Mouse (Mus musculus) Patski (cell line): ENCODE measurements around the gene Prdm16. TPM values are rescaled to one million over a fixed set of nuclear protein-coding genes. Genes with fewer than 3 reads are reported as not detected.

Source experiments
- ATAC-seq: fragments of 100-300 bp; one replicate; pipeline ENCODE4 v1.8.0; 2021
- CTCF ChIA-PET: fragments of 350-600 bp; sonication (Branson Sonifier 250); formaldehyde crosslinking; loops from one replicate; lab custom pipeline; 2022; ENCODE audit warnings: inconsistent platforms; lab: Charles Lee
- POLR2A ChIA-PET: fragments of 350-600 bp; sonication (Branson Sonifier 250); formaldehyde crosslinking; loops from one replicate; lab custom pipeline; 2022; ENCODE audit warnings: antibody characterized with exemption, inconsistent platforms; lab: Charles Lee
- DNase-seq: peaks from one replicate; pipeline ENCODE4 v3.0.0-alpha.2; 2011; ENCODE audit warnings: low read depth, low spot score
- H3K27me3 ChIP-seq: fragments of 371-371 bp; one replicate; pipeline ENCODE4 v1.5.1; 2021
- CTCF ChIP-seq: fragments of 100-300 bp; IDR thresholded peaks from one replicate; pipeline ENCODE4 v1.5.1; 2021
- in situ Hi-C: fragments of 300-500 bp; cut with MboI; formaldehyde crosslinking; loops from 3 replicates; pipeline ENCODE4 v1.11.1; 2018; ENCODE audit warnings: low pct_unique_long_range_greater_than_20kb, mixed read lengths
- polyA plus RNA-seq: library from polyadenylated mRNA; unstranded; gene quantifications from one replicate; pipeline ENCODE4 v1.2.3, GENCODE M21; 2021

Gene Prdm16
- polyA plus RNA-seq, 1 experiment from 2014 or later: not detected

GRCm38 (mm10) chr4:154301466-154301881 is 335.2 kb downstream of the Prdm16 start, which contains the start of gene Arhgef16:
TSS of gene Arhgef16 (minus strand) at chr4:154301676.
- in situ Hi-C loops: no loop called here
- no peaks in the 10 kb centered on the region for H3K27me3 ChIP-seq
- ChIA-PET POLR2A (interaction anchor here (0.6 kb wide), 1 partner anchor 94 kb away, joined by 3 read pairs; no protein-coding TSS in a partner anchor), CTCF (interaction anchor here (0.9 to 2.7 kb wide), 6 partner anchors 8 to 138 kb away, joined by 3 to 18 read pairs (median 4); no protein-coding TSS in a partner anchor)
- DNase-seq: no peak
- peak; percentile 69 for ATAC-seq
- no peak for TF ChIP-seq CTCF

GRCm38 (mm10) chr4:154299541-154300271 is 337.0 kb downstream of the Prdm16 start:
- no peak for ATAC-seq
- TF ChIP-seq CTCF: no peak
- in situ Hi-C loops: loop anchor here (25.0 kb wide), 1 partner anchor 262 kb away; the partner anchor contains the start of genes Ccdc27 and Smim1
- DNase-seq: no peak
- POLR2A ChIA-PET: no interaction called here
- CTCF ChIA-PET: no interaction called here
- H3K27me3 ChIP-seq: no peaks in the 10 kb centered on the region

GRCm38 (mm10) chr4:154297761-154298160 is 338.9 kb downstream of the Prdm16 start:
- no peak for TF ChIP-seq CTCF

GRCm38 (mm10) chr4:154294262-154294731 is 342.4 kb downstream of the Prdm16 start:
- POLR2A ChIA-PET: interaction anchor here (0.8 kb wide), 1 partner anchor 17 kb away, joined by 4 read pairs; no protein-coding TSS in a partner anchor
- in situ Hi-C loops: loop anchor here (25.0 kb wide), 1 partner anchor 257 kb away; the partner anchor contains the start of genes Ccdc27 and Smim1
- no peaks in the 10 kb centered on the region for H3K27me3 ChIP-seq
- ATAC-seq (peak; percentile 31), DNase-seq (no peak)
- CTCF ChIA-PET: no interaction called here
- no peak for TF ChIP-seq CTCF

More at GRCm38 (mm10) chr4:154297761-154298160, 338.9 kb downstream of the Prdm16 start:
- no peak for DNase-seq
- POLR2A ChIA-PET: no interaction called here
- CTCF ChIA-PET: no interaction called here
- no peak for ATAC-seq
- H3K27me3 ChIP-seq: no peaks in the 10 kb centered on the region
- in situ Hi-C loops: loop anchor here (25.0 kb wide), 1 partner anchor 260 kb away; the partner anchor contains the start of genes Ccdc27 and Smim1

- no peaks in the 10 kb centered on the region for H3K27me3 ChIP-seq
- no peak for TF ChIP-seq CTCF
- in situ Hi-C loops: loop anchor here (25.0 kb wide), 1 partner anchor 256 kb away; the partner anchor contains the start of genes Ccdc27 and Smim1
- CTCF ChIA-PET: no interaction called here
- DNase-seq: peak; percentile 22
- ATAC-seq: peak; percentile 52
- POLR2A ChIA-PET: no interaction called here
Measured at GRCm38 (mm10) chr4:154293735-154294201, 342.9 kb downstream of the Prdm16 start.

GRCm38 (mm10) chr4:154283671-154284070 is 353.0 kb downstream of the Prdm16 start:
- no peaks in the 10 kb centered on the region for H3K27me3 ChIP-seq
- no peak for TF ChIP-seq CTCF
- ChIA-PET CTCF (no interaction called here), POLR2A (no interaction called here)
- ATAC-seq (no peak), DNase-seq (no peak)
- in situ Hi-C loops: loop anchor here (25.0 kb wide), 1 partner anchor 246 kb away; the partner anchor contains the start of genes Ccdc27 and Smim1

- no peak for TF ChIP-seq CTCF
- in situ Hi-C loops: loop anchor here (25.0 kb wide), 1 partner anchor 242 kb away; the partner anchor contains the start of genes Ccdc27 and Smim1
- no peaks in the 10 kb centered on the region for H3K27me3 ChIP-seq
- CTCF ChIA-PET: interaction anchor here (1.3 kb wide), 1 partner anchor 22 kb away, joined by 4 read pairs; the partner anchor contains the start of gene Arhgef16
- ATAC-seq (no peak), DNase-seq (no peak)
- POLR2A ChIA-PET: no interaction called here
Measured at GRCm38 (mm10) chr4:154279481-154279880, 357.2 kb downstream of the Prdm16 start.

GRCm38 (mm10) chr4:154273000-154273399 is 363.7 kb downstream of the Prdm16 start:
- no peak for DNase-seq
- POLR2A ChIA-PET: no interaction called here
- TF ChIP-seq CTCF: no peak
- ATAC-seq: no peak
- no peaks in the 10 kb centered on the region for H3K27me3 ChIP-seq
- in situ Hi-C loops: loop anchor here (5.0 kb wide), 2 partner anchors 66 to 106 kb away; no protein-coding TSS in a partner anchor
- CTCF ChIA-PET: interaction anchor here (1.4 to 1.5 kb wide), 2 partner anchors 106 to 112 kb away, joined by 3 to 5 read pairs; no protein-coding TSS in a partner anchor

- ChIA-PET CTCF (no interaction called here), POLR2A (no interaction called here)
- DNase-seq (no peak), ATAC-seq (no peak)
- in situ Hi-C loops: no loop called here
- H3K27me3 ChIP-seq: no peaks in the 10 kb centered on the region
- TF ChIP-seq CTCF: no peak
Measured at GRCm38 (mm10) chr4:154269520-154269919, 367.2 kb downstream of the Prdm16 start.

- DNase-seq (no peak), ATAC-seq (no peak)
- ChIA-PET POLR2A (no interaction called here), CTCF (interaction anchor here (0.7 kb wide), 1 partner anchor 60 kb away, joined by 3 read pairs; no protein-coding TSS in a partner anchor)
- TF ChIP-seq CTCF: no peak
- in situ Hi-C loops: no loop called here
- H3K27me3 ChIP-seq: no peaks in the 10 kb centered on the region
Measured at GRCm38 (mm10) chr4:154267511-154267910, 369.2 kb downstream of the Prdm16 start.

Other genes with a start within 250 kb of the Prdm16 start
- not detected for gene Actrt2, start 31.0 kb upstream of the Prdm16 start, polyA plus RNA-seq
- not detected for gene Ttc34, start 200.6 kb upstream of the Prdm16 start, polyA plus RNA-seq
- not detected for gene Mmel1, start 232.7 kb upstream of the Prdm16 start, polyA plus RNA-seq